Mouse (Mus musculus) kidney, postnatal 10 days (tissue): Measurements from ENCODE around the gene Khdc4.
"Not testable (repeated sequence)": the region's sequence is repeated elsewhere in the genome, so short reads cannot be mapped to it uniquely, and the experiment has no call there.

ENCODE experiments used
- DNase-seq: peaks from one replicate; pipeline ENCODE4 v3.0.0; 2021; ENCODE audit warnings: mixed read lengths

Khdc4 gene

DNA sequence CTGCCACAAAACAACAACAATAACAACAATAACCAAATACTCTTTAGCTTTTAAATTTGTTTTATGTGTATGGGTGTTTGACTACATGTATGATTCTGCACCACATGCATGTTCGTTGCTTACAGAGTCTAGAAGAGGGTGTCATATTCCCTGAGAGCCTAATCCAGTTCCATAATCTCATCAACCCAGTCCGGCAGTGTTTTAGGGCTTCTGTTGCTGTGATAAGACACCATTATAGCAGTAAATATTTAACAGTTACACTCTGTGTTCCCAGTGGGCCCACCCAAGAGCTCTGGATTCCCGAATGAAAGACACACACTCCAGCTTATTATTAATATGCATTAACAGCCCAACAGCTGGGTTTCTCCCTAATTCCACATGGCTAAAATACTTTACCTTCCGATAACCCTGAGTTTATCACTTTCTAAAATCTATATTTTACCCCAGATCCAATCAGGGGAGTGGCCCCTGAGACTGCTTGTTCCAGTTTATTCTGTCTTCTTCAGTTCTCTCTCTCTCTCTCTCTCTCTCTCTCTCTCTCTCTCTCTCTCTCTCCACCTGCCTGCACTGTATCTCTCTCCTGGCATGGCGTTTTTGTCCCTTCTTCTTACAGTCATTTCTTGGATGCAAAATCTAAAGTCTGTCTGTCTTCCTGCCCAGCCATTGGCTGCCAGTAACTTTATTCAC lies 27.0 kb upstream of the Khdc4 start:
- DNase-seq = no peak

DNA sequence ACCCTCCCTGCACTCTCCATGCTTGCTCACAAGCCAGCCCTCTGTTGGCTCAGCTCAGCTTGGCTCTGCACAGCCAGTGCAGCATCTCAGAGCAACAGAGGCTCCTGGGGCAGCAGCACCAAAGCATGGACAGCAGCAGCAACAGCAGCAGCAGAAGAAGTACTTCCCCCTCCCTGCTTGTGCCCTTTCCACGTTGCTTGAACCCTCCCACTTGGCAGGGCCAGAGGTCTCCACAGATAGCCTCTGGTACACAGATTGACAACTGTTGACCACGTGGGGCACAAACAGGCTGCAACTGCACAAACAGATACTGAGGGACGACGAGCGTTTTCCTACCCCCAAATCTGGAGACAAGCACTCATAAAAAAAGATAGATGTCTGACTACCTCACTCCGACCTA lies 25.8 kb upstream of the Khdc4 start:
- DNase-seq = no peak

DNA sequence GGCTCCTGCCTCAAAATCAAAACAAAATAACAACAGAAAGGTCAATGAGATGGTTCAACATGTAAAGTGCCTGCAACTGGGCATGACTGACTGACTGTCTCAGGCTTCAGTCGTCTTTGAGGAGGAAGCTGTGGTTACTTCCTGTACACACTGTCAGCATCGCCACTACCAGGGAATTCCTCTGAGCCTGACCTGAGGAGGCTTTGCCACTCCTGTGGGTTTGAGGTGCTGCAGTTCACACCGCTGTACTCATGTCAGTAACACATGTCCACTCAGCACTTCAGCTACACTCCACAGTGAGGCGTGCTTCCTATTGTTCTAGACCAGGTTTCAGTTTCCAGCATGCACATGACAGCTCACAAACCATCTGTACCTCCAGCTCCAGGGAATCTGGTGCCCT lies 21.5 kb upstream of the Khdc4 start:
- DNase-seq = no peak

DNA sequence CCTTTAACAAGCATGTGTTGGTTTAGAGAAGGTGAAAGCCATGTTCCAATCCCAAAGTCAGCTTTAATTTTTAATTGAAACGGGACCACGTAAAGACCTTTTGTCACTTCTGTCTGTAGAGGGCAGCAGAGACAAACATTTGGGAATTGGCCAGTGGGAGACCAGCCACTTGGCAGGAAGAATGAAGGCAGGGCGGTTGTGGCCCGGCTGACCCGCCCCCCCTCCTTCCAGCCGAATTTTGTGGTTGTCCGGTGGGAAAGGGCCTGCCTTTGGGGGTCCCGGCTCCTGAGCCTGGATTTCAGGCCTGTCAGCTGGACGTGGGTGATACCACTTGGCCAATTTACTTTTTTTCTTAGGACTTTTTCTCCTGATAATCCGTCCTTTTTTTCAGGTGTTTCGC lies 8.2 kb upstream of the Khdc4 start:
- DNase-seq = peak; percentile 83

DNA sequence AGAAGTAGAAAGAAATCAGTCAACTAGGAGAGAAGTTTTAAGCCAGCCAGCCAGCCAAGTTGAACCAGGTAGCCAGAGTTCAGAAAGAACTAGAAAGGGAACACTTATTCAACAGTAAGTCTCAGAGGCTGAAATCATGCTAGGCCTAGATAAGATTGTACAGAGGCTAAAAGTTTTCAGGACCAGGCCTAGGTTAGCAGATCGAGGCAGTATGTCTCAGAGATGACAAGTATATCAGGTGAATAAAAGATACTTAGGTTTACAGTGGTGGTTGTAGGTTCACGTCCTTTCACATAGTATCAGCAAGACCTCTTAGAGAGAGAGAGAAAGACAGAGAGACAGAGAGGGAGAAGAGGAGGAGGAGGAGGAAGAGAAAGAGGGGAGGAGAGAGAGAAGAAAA lies 1.8 kb upstream of the Khdc4 start:
- no peak for DNase-seq

DNA sequence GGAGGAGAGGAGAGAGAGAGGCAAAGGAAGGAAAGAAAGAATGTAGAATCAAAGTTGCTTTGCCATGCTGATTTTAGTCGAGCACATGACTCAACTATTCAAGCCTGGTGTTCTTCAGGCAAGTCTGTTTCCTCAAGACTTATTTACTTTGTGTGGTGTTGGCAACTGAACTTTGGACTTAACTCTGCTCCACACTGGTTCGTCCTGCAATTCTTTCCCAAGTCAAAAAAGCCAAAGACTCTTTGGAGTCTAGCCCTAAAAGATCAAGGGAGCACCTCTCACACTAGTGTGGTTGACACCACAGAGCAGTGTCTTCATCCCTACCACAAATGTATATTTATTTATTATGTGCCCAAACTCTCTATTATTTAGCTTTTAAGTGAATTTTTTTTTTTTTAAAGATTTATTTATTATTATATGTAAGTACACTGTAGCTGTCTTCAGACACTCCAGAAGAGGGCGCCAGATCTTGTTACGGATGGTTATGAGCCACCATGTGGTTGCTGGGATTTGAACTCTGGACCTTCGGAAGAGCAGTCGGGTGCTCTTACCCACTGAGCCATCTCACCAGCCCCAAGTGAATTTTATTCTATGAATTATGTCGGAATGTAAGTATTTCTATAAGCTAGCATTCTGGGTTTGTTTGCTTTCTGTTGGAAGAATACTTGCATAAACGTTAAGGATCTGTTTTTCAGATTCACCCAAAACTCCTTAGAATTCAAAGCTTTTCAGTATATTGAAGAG lies 1.2 kb upstream of the Khdc4 start:
- no peak for DNase-seq

DNA sequence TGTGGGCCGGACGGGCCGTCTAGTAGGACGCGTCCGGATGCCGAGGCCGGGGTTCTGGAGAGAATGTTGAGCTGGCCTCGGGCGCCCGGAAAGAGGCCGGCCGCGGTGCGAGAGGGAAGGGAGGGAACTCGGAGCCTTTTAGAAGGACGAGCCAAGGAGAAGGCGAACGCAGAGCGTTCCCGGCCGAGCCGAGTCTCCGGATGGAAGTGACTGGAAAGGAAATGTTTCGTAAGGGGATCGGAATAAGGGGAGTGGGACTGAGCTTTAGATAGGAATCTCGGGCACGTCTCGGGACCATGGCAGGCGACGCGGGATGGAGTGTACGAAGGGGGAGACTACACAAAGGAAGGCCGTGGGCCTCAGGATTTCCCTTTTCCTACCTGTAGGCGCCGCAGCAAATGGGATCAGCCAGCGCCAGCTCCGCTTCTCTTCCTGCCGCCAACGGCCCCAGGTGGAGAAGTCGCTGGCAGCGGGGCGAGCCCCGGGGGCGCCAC lies 402 bp downstream of the Khdc4 start:
- DNase-seq = peak; percentile 72

DNA sequence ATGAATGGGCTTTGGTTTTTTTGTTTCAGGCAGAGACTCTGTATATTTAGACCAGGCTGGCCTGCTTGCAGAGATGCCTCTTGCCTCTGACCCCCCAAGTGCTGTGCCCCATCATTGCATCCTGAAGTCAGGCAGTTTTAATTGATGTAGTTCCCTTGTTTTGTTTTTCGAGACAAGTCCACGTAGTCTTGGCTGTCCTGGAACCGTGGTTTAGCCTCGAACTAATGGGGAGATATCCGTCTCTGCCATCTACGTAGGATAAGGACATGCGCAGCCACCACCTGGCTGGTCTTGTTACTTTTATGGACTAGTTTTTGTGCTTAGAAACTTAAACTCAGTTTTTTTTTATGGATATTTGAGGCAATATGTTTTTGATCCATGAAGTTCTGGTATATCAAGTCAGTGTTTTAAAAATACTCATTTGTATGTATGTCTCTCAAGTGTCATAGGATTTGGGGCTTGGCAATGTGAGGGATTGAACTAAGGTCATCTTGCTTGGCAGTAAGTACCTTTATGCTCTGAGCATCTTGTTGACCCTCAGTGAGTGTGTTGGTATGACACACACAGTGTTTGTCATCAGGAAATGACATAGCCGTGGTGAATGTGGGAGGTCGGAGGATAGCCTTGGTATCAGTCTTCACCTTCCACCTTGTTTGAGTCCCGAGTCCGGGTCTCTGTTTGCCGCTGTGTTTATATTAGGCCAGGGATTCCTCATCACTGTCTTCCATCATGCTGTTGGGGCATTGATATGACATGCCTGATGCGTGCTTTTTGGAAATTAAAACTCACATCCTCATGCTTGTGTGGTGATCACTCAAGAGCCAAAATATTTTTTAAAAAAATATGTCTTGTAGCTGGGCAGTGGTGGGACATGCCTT lies 1.4 kb downstream of the Khdc4 start:
- DNase-seq = no peak

DNA sequence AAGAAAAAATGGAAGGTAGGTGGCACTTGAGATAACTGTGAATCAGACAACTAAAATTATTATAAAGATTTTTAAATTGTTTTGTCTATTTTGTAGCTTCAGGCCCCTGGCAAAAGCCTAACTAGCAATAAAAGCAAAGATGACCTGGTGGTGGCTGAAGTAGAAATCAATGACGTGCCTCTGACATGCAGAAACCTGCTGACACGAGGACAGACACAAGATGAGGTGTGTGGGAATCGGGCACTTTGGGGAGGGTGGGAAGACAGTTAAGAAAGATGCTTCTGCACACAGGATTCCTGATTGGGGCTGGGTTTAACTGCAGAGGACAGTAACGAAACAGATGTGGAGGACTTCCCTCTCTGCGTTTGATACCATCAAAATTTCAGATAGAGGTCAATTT lies 3.5 kb downstream of the Khdc4 start:
- no peak for DNase-seq

DNA sequence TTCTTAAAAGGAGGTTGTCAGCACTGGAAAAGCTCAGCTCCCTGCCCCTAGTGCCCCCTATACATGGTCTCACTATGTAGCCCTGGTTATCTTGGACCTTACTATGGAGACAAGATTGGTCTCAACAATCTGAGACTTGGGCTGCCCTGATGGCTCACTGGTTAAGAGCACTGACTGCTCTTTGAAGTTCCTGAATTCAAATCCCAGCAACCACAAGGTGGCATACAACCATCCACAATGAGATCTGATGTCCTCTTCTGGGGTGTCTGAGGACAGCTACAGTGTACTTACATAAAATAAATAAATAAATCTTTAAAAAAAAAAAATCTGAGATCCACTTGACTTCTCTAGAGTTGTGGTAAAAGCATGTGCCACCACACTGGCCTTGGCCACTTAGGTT lies 9.9 kb downstream of the Khdc4 start:
- no peak for DNase-seq

DNA sequence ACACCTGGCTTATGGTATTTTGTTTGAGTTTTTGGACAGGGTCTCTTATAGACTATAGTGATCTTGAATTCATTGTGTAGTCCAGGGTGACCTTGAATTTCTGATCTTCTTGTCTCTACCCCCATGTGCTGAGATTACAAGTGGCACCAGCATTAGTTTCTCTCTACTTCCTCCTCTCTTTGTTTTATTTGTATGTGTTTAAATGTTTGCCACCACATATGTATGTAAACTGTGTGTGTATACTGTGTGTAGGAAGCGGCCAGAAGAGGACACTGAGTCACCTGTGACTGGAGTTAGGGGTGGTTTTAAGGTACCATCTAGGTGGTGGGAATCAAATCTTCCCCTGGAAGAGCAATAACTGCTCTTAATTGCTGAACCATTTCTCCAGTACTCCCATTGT lies 12.4 kb downstream of the Khdc4 start:
- DNase-seq = no peak

DNA sequence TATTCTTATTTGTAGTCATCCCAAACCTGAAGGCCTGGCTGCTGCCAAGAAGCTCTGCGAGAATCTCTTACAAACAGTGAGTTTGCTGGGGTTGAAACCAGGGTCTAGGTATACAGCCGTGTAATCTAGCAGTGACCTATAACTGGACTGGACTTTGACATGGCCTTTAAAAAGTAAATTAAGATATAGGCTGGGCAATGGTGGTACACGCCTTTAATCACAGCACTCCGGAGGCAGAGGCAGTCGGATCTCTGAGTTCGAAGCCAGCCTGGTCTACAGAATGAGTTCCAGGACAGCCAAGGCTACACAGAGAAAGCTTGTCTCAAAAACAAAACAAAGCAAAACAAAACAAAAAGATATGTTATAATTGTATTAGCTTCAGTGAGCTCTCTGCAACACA lies 13.2 kb downstream of the Khdc4 start:
- no peak for DNase-seq

DNA sequence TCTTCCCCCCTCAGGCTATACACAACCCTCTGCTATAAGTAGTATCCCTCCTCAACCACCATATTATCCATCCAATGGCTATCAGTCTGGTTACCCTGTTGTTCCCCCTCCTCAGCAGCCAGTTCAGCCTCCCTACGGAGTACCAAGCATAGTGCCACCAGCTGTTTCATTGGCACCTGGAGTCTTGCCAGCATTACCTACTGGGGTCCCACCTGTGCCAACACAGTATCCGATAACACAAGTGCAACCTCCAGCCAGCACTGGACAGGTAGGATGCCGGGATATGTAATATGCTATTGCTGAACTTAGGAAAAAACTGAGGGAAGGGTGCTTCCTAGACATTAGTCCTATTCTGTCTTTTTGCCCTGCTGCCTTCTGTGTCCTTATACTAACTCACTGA lies 14.6 kb downstream of the Khdc4 start:
- DNase-seq = no peak

DNA sequence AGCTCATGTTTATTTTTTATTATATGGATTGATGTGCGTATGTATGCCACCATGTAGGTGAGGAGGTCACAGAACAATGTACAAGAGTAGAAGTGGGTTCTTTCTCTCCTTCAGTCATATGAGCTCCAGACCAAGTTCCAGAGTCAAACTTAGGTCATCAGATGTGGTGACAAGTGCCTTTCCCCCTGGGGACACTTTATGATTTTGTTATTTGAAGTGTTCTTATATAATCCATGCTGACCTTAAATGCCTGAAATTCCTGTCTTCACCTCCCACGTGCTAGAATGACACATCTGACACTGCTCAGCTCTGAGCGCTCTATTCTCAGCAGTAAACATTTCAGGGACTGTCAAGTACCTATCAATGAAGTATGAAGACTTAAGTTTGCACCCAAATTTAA lies 15.6 kb downstream of the Khdc4 start:
- no peak for DNase-seq

DNA sequence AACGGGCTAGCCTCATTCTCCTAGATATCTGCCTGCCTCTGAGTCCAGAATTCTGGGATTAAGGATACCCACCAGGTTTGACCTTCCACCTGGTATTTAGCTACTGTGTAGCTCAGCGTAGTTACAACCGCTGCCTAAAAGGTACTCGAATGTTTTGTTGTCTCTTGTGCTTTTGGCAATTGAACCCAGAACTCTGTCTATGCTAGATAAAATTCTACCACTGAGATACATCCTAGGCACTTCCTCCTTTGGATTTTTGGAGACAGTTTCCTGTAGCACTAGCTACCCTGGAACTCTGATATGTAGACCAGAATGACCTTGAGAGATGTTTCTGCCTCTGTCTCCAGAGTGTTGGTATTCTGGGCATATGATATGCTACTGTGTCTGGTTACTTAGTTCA lies 28.1 kb downstream of the Khdc4 start:
- DNase-seq = no peak

DNA sequence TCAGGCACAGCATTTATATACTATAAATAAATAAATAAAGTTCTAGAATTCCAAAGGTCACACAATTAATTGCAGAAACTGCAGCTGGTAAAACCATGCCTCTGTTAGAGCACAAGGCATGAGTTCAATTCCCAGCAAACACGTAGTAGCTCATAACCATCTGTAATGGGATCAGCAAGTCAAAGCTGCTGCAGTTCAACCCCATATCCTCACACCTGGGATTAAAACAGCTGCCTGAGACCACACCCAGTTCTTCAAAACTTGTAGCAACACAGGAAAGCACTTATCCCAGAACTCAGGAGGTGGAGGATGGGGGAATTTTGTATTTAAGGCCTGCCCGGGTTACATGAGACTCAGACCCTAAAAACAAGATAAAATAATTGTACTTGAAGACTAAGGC lies 29.1 kb downstream of the Khdc4 start:
- DNase-seq = no peak

DNA sequence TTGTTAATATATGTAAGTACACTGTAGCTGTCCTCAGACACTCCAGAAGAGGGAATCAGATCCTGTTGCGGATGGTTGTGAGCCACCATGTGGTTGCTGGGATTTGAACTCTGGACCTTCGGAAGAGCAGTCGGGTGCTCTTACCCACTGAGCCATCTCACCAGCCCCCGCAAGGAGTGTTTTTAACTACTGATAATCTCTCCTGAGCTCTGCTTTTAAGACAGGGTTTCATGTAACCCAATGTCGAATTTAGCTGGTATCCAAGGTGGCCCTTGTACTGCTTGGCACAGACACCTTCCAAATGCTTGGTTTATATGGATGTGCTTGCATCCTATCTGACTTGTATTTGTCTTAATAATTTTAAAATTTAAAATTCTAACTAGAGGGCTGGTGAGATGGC lies 30.1 kb downstream of the Khdc4 start:
- not testable (repeated sequence) for DNase-seq

DNA sequence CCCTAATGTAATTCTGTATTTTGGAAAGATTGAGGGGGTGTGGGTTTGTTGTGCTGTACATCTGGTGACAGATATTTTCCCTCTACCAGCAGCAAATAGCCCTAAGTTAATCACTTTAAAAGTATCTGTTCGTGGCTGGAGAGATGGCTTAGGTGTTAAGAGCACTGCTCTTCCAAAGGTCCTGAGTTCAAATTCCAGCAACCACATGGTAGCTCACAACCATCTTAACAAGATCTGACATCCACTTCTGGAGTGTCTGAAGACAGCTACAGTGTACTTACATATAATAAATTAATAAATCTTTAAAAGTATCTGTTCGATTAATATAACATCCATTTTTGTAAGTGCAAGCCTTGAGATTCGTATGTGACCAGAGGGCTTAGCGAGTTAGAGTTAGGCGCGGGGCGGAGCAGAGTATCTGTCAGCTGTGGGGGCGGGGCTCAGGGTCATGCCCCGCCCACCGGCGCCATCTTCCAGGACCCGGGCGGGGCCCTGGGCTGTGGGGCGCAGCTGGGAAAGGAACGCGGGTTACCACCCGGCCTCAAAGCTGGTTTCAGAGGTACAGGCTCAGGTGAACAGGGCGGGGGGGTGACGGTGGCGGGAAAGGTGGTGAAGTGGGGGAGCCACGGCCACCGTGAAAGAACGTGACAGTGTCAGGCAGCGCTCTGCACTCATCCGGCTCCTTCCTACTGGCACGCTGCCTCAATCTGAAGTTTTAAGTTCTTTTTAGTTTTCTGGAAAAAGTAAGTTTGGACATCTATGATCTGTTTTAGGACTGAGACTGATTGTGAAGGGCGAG lies 31.0 kb downstream of the Khdc4 start, which contains the start of gene Rit1:
Gene Rit1, plus strand, starts transcription at position 440 of the 799 bp plus-strand sequence.
- peak; percentile 94 for DNase-seq

DNA sequence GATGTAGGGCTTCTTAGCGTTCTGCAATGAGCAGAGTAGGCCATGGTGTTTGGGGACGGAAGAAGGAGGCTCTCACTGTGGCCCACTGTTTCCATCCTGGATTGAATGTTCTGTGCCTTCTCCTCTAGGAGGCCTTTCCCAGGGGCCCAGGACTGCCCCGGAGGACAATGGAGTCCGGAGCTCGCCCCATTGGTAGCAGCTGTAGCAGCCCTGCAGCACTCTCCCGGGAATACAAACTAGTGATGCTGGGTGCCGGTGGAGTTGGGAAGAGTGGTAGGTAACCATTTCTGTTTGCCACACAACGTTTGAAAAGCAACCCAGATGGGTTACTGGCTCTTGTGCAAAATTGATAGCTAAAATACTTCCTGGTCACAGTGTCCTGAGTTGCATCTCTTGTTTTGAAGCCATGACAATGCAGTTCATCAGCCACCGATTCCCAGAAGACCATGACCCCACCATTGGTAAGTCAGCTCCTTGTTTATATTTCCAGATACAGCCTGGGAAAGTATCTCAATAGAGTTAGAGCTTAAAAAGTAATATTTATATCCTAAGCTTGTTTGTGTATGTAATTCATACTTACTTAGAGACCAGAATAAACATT lies 31.7 kb downstream of the Khdc4 start:
- DNase-seq = peak; percentile 59

DNA sequence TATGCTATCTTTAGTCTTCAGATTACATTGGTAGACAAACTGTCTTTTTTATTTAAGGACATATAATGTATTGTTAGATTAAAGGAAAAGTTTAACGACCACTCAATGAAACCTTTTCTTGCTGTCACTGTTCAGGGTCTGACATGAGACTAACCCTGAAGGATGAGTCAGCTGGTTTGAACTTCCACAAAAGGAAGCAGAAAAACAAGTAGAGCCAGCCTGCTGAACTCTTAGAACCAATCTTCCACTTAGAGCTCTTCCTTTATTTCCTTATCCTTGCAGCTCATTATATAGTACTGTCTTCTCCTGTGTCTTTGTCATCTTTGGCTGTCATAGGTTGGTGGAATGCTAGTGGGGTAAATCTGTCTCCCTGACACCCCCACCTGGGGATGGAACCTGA lies 32.2 kb downstream of the Khdc4 start:
- no peak for DNase-seq

DNA sequence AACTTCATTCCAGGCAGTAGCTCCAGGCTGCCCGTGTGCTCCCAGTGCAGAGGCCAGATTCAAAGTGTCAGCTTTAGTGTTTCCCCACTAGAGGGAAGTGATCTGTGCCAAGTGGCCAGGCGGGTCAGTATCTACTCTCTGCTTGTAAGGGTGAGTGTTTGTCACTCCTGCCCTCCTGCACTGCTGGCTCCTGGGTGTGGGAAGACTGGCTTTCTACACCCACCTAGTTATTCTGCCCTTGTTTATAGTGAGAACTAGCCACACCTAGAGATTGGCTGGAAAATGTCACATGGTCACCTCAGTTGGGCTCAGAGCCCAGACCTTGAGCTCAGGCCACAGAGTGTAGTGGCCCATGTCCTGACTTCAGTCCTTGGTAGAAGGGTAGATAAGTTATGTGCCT lies 33.5 kb downstream of the Khdc4 start:
- DNase-seq = peak; percentile 65

DNA sequence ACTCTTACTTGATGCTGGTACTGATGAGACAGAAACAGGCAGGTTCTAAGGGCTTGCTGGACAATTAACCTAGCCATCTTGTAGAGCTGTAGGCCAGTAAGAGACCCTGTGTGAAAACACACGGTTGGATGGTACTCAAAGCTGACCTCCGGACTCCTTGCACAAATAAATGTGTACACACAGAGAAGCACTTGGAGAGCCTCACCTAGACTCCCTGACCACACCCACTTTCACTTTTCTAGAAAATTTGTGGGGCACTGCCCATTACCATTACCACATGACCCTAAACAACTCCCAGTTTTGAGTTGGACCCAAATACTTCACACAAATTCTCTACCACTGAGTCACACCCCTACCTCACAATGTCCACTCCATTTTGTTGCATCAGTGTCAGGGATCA lies 51.0 kb downstream of the Khdc4 start:
- DNase-seq = no peak
